Mouse (Mus musculus) heart, embryonic 15.5 days (tissue): ENCODE results near the gene Lhx2. TPM values are rescaled to one million over a fixed set of nuclear protein-coding genes. Genes with fewer than 3 reads are reported as not detected.
A peak's percentile ranks its signal among the peaks of the same experiment; 100 is the strongest.

Experiments
- ATAC-seq: fragments of 200-750 bp; cut with Nextera tagmentation; replicated peaks from 2 replicates; pipeline ENCODE4 v1.8.0; 2017; ENCODE audit warnings: low read depth, moderate TSS enrichment; ENCODE audit not compliant: insufficient number of reproducible peaks, insufficient read depth, low FRiP score
- H3K27ac ChIP-seq: fragments of 300-500 bp; sonication (generic); 2 replicates; pipeline ENCODE4 v1.5.1; 2015; ENCODE audit warnings: mild to moderate bottlenecking, inconsistent platforms
- H3K27me3 ChIP-seq: fragments of 300-500 bp; sonication (generic); 2 replicates; pipeline ENCODE4 v1.6.1; 2015; ENCODE audit warnings: inconsistent platforms
- H3K36me3 ChIP-seq: fragments of 300-500 bp; sonication (generic); 2 replicates; pipeline ENCODE4 v1.6.1; 2015; ENCODE audit warnings: mild to moderate bottlenecking, inconsistent platforms
- H3K4me1 ChIP-seq: fragments of 300-500 bp; sonication (generic); replicated peaks from 2 replicates; pipeline ENCODE4 v1.6.1; 2015; ENCODE audit warnings: inconsistent platforms
- H3K4me2 ChIP-seq: fragments of 300-500 bp; sonication (generic); 2 replicates; pipeline ENCODE4 v1.6.1; 2015; ENCODE audit warnings: inconsistent platforms, mild to moderate bottlenecking, moderate library complexity
- H3K4me3 ChIP-seq: fragments of 300-500 bp; sonication (generic); 2 replicates; pipeline ENCODE4 v1.5.1; 2015; ENCODE audit warnings: mild to moderate bottlenecking, inconsistent platforms
- H3K9ac ChIP-seq: fragments of 300-500 bp; sonication (generic); 2 replicates; pipeline ENCODE4 v1.6.1; 2015; ENCODE audit warnings: mild to moderate bottlenecking, inconsistent platforms
- H3K9me3 ChIP-seq: fragments of 300-500 bp; sonication (generic); replicated peaks from 2 replicates; pipeline ENCODE4 v1.6.1; 2016; ENCODE audit warnings: inconsistent platforms
- WGBS: fragments of 180-500 bp; shearing (Covaris S2); methylation state at CpG from one replicate; pipeline ENCODE4 v1.1.7; 2015; ENCODE audit warnings: mixed read lengths; 5-methylcytosine and 5-hydroxymethylcytosine counted together
- polyA plus RNA-seq: library from polyadenylated mRNA; unstranded; fragments of >200 nt; fragmentation: Nextera tagmentation; extraction: Ambion mirVana; gene quantifications from 2 replicates; pipeline ENCODE4 v1.2.1, GENCODE M21; 2015

Lhx2 gene
- polyA plus RNA-seq = 0.05 TPM in 1 of 2 replicates, not detected in the other

GRCm38 (mm10) chr2:38338990-38339909 is at the start of gene Lhx2:
Gene Lhx2, plus strand, starts transcription at chr2:38339281.
- Histone ChIP-seq H3K4me2 (peak within 1 kb of the TSS; percentile 95), H3K9ac (peak within 1 kb of the TSS; percentile 34; the same call in 1 of the 2 replicates), H3K27me3 (peaks cover 98% of the 10 kb centered on the region), H3K9me3 (no peaks in the 10 kb centered on the region), H3K4me1 (peaks cover 21% of the 10 kb centered on the region), H3K4me3 (peak within 1 kb of the TSS; percentile 55), H3K36me3 (no peaks in the 10 kb centered on the region), H3K27ac (no peak within 1 kb of the TSS)
- WGBS = 1% methylated on average over 69 of the region's 92 CpGs
- peak; percentile 47; the same call in 1 of the 2 replicates for ATAC-seq

DNA sequence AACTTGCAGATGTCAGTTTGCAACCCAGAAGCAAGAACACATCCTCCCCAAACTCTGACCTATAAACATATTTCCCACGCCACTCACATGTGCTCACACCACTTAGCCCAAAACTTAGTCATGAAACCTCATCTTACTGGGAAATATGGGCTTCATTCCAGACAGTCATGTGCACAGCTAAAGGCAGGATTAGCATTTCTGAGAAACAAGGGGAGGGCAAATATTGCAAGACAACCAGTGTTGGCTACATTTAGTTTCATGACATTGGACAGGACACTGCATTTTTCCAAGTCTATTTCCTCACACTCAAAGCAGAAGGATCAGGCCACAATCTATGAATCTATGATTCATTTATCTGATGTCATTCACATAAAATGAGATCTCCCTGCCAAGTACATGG is 47.6 kb upstream of the Lhx2 start:
- no peaks in the 10 kb centered on the region for H3K27me3 ChIP-seq
- H3K9me3 ChIP-seq = no peaks in the 10 kb centered on the region
- no peak for ATAC-seq
- WGBS = 85% methylated on average over 1 of the region's 1 CpGs
- H3K9ac ChIP-seq = no peak overlapping the region
- H3K27ac ChIP-seq = no peak overlapping the region
- no peak overlapping the region for H3K4me2 ChIP-seq
- H3K4me3 ChIP-seq = no peak overlapping the region
- no peaks in the 10 kb centered on the region for H3K36me3 ChIP-seq
- H3K4me1 ChIP-seq = peaks cover 13% of the 10 kb centered on the region; the same call in 1 of the 2 replicates

DNA sequence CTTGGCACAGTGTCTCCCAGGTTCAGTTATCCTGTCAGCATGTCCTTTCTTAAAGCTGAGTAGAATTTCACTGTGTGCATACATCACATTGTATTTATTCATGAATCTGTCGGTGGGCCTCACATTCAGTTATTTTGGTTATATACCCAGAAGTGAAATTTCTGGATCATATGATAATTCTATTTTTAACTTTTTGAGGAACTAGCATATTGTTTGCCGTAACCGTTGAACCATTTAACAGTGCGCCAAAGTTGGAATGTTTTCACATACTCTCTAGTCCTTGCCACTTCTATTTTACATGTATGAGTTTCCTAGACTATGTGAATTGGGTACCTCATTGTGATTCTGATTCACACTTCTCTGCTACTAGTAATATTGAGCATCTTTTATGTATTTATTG is 43.1 kb upstream of the Lhx2 start:
- Histone ChIP-seq H3K4me2 (no peak overlapping the region), H3K4me1 (no peaks in the 10 kb centered on the region), H3K27me3 (no peaks in the 10 kb centered on the region), H3K9ac (no peak overlapping the region), H3K27ac (no peak overlapping the region), H3K4me3 (no peak overlapping the region), H3K9me3 (no peaks in the 10 kb centered on the region), H3K36me3 (no peaks in the 10 kb centered on the region)
- WGBS = 85% methylated on average over 4 of the region's 4 CpGs
- no peak for ATAC-seq

GRCm38 (mm10) chr2:38300941-38301340 is 38.1 kb upstream of the Lhx2 start:
- no peak for ATAC-seq
- 64% methylated on average over 2 of the region's 2 CpGs for WGBS
- H3K9ac ChIP-seq = no peak overlapping the region
- no peak overlapping the region for H3K4me2 ChIP-seq
- H3K4me1 ChIP-seq = no peaks in the 10 kb centered on the region
- no peaks in the 10 kb centered on the region for H3K27me3 ChIP-seq
- no peak overlapping the region for H3K4me3 ChIP-seq
- no peaks in the 10 kb centered on the region for H3K36me3 ChIP-seq
- no peak overlapping the region for H3K27ac ChIP-seq
- H3K9me3 ChIP-seq = no peaks in the 10 kb centered on the region

- no peak for ATAC-seq
- no peak overlapping the region for H3K9ac ChIP-seq
- 70% methylated on average over 1 of the region's 1 CpGs for WGBS
These were observed 33.9 kb upstream of the Lhx2 start for GRCm38 (mm10) chr2:38305152-38305551.

DNA sequence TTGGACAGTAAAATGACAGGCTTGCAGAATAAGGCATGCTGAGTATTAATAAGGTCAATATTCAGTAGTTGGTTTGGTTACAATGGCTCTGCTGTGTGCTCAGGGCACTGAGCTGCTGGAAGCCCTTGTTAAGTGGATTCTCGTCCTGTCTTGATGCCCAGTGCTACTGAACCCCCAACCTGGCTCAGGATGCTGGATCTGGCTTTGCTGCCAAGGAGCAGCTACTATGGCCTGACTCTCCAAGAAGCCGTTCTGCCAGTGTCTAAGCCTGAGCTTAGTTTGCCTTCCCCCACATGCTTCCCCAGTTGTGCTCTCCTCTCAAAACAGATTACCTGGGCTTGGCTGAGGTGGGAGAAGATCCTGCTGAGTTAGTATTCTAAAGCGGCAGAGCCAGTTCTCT is 26.2 kb upstream of the Lhx2 start:
- Histone ChIP-seq H3K4me2 (no peak overlapping the region), H3K9me3 (no peaks in the 10 kb centered on the region), H3K4me1 (no peaks in the 10 kb centered on the region), H3K36me3 (no peaks in the 10 kb centered on the region), H3K9ac (no peak overlapping the region), H3K27ac (no peak overlapping the region), H3K4me3 (no peak overlapping the region), H3K27me3 (peaks cover 20% of the 10 kb centered on the region; the same call in 1 of the 2 replicates)
- no peak for ATAC-seq
- WGBS = 42% methylated on average over 3 of the region's 3 CpGs

More at GRCm38 (mm10) chr2:38305152-38305551, 33.9 kb upstream of the Lhx2 start:
- 0 out of 2 replicates have a peak, but pooled peaks cover 2% of the 10 kb centered on the region for H3K27me3 ChIP-seq
- H3K4me1 ChIP-seq = no peaks in the 10 kb centered on the region
- no peak overlapping the region for H3K4me3 ChIP-seq
- H3K27ac ChIP-seq = no peak overlapping the region
- H3K4me2 ChIP-seq = no peak overlapping the region
- H3K36me3 ChIP-seq = no peaks in the 10 kb centered on the region
- H3K9me3 ChIP-seq = no peaks in the 10 kb centered on the region

DNA sequence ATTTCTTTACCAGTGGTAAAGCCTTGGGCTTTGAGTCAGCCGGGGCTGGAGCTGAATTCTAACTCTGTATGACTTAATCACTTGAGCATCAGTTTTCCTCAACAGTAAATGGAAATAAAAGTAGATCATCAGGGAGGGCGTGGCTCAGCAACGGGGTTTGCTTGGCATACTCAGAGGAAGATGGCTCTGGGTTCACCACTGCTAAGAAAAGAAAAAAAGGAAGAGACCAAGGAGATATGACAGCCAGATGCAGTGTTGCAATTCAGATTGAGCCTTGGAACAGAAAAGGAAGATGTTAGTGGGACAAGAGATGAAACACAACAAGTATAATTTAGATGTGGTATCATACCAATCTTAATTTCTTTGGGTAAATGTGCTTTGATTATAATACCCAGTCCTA is 25.7 kb upstream of the Lhx2 start:
- no peaks in the 10 kb centered on the region for H3K36me3 ChIP-seq
- ATAC-seq = no peak
- H3K27ac ChIP-seq = no peak overlapping the region
- H3K4me3 ChIP-seq = no peak overlapping the region
- H3K27me3 ChIP-seq = peaks cover 20% of the 10 kb centered on the region; the same call in 1 of the 2 replicates
- WGBS = 44% methylated on average over 3 of the region's 3 CpGs
- H3K9me3 ChIP-seq = no peaks in the 10 kb centered on the region
- H3K9ac ChIP-seq = no peak overlapping the region
- H3K4me2 ChIP-seq = no peak overlapping the region
- no peaks in the 10 kb centered on the region for H3K4me1 ChIP-seq

DNA sequence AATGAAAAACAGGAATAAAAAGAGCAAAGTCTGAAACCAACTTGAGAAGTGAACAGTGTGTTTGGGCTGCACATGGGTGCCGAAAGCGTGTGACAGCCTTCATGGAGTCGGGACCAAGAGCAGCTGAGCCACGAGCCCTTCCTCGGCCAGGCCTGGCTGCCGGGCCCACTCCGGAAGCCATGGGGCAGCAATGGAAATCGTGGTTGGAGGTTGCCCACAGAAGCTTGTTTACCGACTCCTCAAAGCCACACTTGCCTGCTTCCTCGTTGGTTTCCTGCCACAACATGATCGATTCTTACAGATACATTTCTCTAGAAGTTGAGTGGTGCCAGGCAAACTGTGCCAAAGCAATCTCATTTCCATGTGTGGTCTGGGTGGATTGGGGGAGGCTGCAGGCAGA is 20.0 kb upstream of the Lhx2 start:
- no peak overlapping the region for H3K4me2 ChIP-seq
- no peak overlapping the region for H3K9ac ChIP-seq
- peaks cover 10% of the 10 kb centered on the region; the same call in 1 of the 2 replicates for H3K27me3 ChIP-seq
- no peak for ATAC-seq
- H3K9me3 ChIP-seq = no peaks in the 10 kb centered on the region
- no peaks in the 10 kb centered on the region for H3K4me1 ChIP-seq
- no peaks in the 10 kb centered on the region for H3K36me3 ChIP-seq
- no peak overlapping the region for H3K4me3 ChIP-seq
- 72% methylated on average over 11 of the region's 11 CpGs for WGBS
- H3K27ac ChIP-seq = no peak overlapping the region

DNA sequence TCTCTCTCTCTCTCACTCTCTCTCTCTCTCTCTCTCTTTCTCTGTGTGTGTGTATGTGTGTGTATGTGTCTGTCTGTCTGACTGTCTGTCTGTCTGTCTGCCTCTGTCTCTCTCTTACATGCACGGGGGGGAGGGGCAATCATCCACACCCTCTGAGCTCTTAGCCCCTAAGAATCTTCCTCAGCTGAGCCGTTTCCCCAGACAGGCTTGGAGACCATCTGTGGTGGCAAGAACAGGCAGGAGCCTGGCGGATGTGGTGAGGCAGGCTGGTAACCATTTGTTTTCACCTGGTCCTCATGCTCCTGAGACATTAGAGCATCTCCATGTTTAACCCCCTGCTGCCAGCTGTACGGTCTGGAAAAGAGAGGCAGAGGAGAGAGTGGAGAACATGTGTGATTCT is 18.2 kb upstream of the Lhx2 start:
- H3K4me3 ChIP-seq = no peak overlapping the region
- no peak overlapping the region for H3K4me2 ChIP-seq
- peaks cover 20% of the 10 kb centered on the region; the same call in 1 of the 2 replicates for H3K27me3 ChIP-seq
- no peak overlapping the region for H3K9ac ChIP-seq
- no peaks in the 10 kb centered on the region for H3K4me1 ChIP-seq
- ATAC-seq = no peak
- H3K36me3 ChIP-seq = no peaks in the 10 kb centered on the region
- WGBS = 36% methylated on average over 4 of the region's 4 CpGs
- H3K27ac ChIP-seq = no peak overlapping the region
- H3K9me3 ChIP-seq = no peaks in the 10 kb centered on the region

GRCm38 (mm10) chr2:38323380-38323779 is 15.7 kb upstream of the Lhx2 start:
- Histone ChIP-seq H3K27ac (no peak overlapping the region), H3K27me3 (peaks cover 18% of the 10 kb centered on the region; the same call in 1 of the 2 replicates), H3K4me1 (no peaks in the 10 kb centered on the region), H3K9ac (no peak overlapping the region), H3K36me3 (no peaks in the 10 kb centered on the region), H3K4me2 (no peak overlapping the region), H3K4me3 (no peak overlapping the region), H3K9me3 (no peaks in the 10 kb centered on the region)
- ATAC-seq = no peak
- WGBS = 39% methylated on average over 8 of the region's 8 CpGs

DNA sequence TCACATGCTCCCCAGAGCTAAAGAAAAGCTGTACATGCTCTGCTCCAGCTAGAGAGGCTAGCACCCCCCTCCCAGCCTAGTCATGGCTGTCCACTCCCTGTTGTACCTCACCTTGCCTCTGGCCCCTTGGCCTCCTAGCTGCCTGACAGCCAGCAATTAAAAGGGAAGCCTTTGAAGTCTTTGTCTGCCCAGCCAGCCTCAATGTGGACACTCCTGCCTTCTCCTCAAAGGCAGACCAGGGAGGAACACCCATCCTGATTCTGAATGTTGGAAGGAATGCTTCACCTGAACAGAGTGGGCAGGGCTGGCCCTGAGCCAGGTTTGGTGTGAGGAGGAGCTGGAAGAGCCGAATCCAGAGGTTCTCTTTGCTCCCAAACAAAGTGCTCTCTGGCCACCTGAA is 12.4 kb upstream of the Lhx2 start:
- no peaks in the 10 kb centered on the region for H3K36me3 ChIP-seq
- peaks cover 24% of the 10 kb centered on the region for H3K27me3 ChIP-seq
- no peaks in the 10 kb centered on the region for H3K4me1 ChIP-seq
- no peak overlapping the region for H3K4me3 ChIP-seq
- no peak overlapping the region for H3K4me2 ChIP-seq
- no peaks in the 10 kb centered on the region for H3K9me3 ChIP-seq
- no peak overlapping the region for H3K9ac ChIP-seq
- H3K27ac ChIP-seq = no peak overlapping the region
- 53% methylated on average over 1 of the region's 1 CpGs for WGBS
- ATAC-seq = no peak
